In genomic region chr4:87367732-87368412, GRCm38 (mm10) we compare ENCODE assay signal across 8 mouse cellular contexts.
DNase-seq lines count a peak whose midpoint lies in the region; ATAC-seq lines count a peak whose summit lies in the region.

No protein-coding gene starts in this region.

- WGBS in hindbrain, embryonic 15.5 days, result 4% methylated on average over 19 of the region's 19 CpGs

- H3K4me3 ChIP-seq in hindbrain, embryonic 15.5 days, result peak overlapping the region; percentile 44

- no peaks in the 10 kb centered on the region for H3K27me3 ChIP-seq in hindbrain, embryonic 15.5 days

- peak; percentile 78 for DNase-seq in T-cell, adult 2 months (ENCODE audit: low spot score)
- peak; percentile 87 to 88 for DNase-seq in cerebellum, postnatal 25 days
- DNase-seq in frontal cortex, postnatal 36 days (ENCODE audit: low spot score in 2 of 2), result peak; percentile 83 to 84
- DNase-seq in layer of hippocampus, postnatal 36 days, result peak; percentile 85 to 88
- peak; percentile 86 for DNase-seq in lung, postnatal 25 days (ENCODE audit: low spot score)
- peak; percentile 29 for DNase-seq in retina, adult 2 months (ENCODE audit: low read depth, low spot score)
- peak; percentile 85 for DNase-seq in thymus, postnatal 25 days

- no peaks in the 10 kb centered on the region for H3K36me3 ChIP-seq in hindbrain, embryonic 15.5 days

- H3K4me2 ChIP-seq in hindbrain, embryonic 15.5 days, result peak overlapping the region; percentile 66

- peak overlapping the region; percentile 88 for H3K27ac ChIP-seq in hindbrain, embryonic 15.5 days (replicated peaks)

- peaks cover 22% of the 10 kb centered on the region for H3K4me1 ChIP-seq in hindbrain, embryonic 15.5 days (replicated peaks)

- peak overlapping the region; percentile 51 for H3K9ac ChIP-seq in hindbrain, embryonic 15.5 days

- peak; percentile 80 for ATAC-seq in hindbrain, embryonic 15.5 days (ENCODE audit: low FRiP score, low read depth)

- no peaks in the 10 kb centered on the region for H3K9me3 ChIP-seq in hindbrain, embryonic 15.5 days

Comparison
In these comparisons a context has a peak if more than half of its experiments do, and no peak if none do; other contexts are left out.
1. Peak in every context shown above with its lines: DNase-seq, ATAC-seq, H3K4me3 ChIP-seq and H3K27ac ChIP-seq.
2. DNase-seq: peak in every context shown above with its lines; median percentile 88 in cerebellum, postnatal 25 days; 86 in layer of hippocampus, postnatal 36 days; 86 in lung, postnatal 25 days; 85 in thymus, postnatal 25 days; 84 in frontal cortex, postnatal 36 days; 78 in T-cell, adult 2 months; 29 in retina, adult 2 months.